30 mouse cellular contexts compared by ENCODE assay signal in genomic region chr2:58574167-58574566, GRCm38 (mm10). TPM values are rescaled to one million over a fixed set of nuclear protein-coding genes. Genes with fewer than 3 reads are reported as not detected.
DNase-seq lines count a peak whose midpoint lies in the region; ATAC-seq and TF ChIP-seq lines count a peak whose summit lies in the region.
"Had no signal": no experiment of that assay in that cellular context is flagged by ENCODE, and none has a peak within 500 bp of the region (broad histone marks: within the 10 kb centered on the region; RNA-seq: fewer than 3 reads in every experiment).

No protein-coding gene starts in this region.

- peak; percentile 50 for DNase-seq in adrenal gland, postnatal 10 days
- no peak for DNase-seq in adrenal gland, postnatal 4 days (ENCODE audit: low spot score in 2 of 2)
- no peak for DNase-seq in lung, postnatal 0 days (ENCODE audit: low spot score)
- DNase-seq in lung, postnatal 10 days = no peak
- DNase-seq: adrenal gland, postnatal 36 days; B cell, adult 2 months; cerebellum, adult 11 months; cerebellum, adult 2 months; cerebellum, adult 9-11 months; cerebellum, postnatal 25 days; embryo, embryonic 11 days; gastrocnemius, postnatal 25 days; heart, adult 2 months; heart, postnatal 10 days; heart, postnatal 36 days had no signal

- no peak overlapping the region for H3K9ac ChIP-seq in lung, postnatal 0 days (replicated peaks; ENCODE audit: low read depth)
- H3K9ac ChIP-seq in heart, embryonic 11.5 days (ENCODE audit: low read depth, low read length) = no peak overlapping the region
- H3K9ac ChIP-seq: embryonic facial prominence, embryonic 13.5 days; forebrain, embryonic 12.5 days; forebrain, embryonic 15.5 days; heart, embryonic 12.5 days; heart, embryonic 15.5 days; hindbrain, embryonic 13.5 days; intestine, embryonic 15.5 days had no signal

- TF ChIP-seq CTCF in lung, postnatal 0 days (IDR thresholded peaks at IDR 0.05) = no peak

- no peaks in the 10 kb centered on the region for H3K4me1 ChIP-seq in lung, postnatal 0 days (ENCODE audit: insufficient read depth, low read depth, low read length)
- peaks cover 1% of the 10 kb centered on the region for H3K4me1 ChIP-seq in heart, embryonic 11.5 days (ENCODE audit: control insufficient read depth, insufficient read depth, low read length)
- H3K4me1 ChIP-seq: embryonic facial prominence, embryonic 10.5 days; intestine, embryonic 15.5 days had no signal

- no peaks in the 10 kb centered on the region for H3K36me3 ChIP-seq in lung, postnatal 0 days (ENCODE audit: insufficient read depth, low read length)
- no peaks in the 10 kb centered on the region for H3K36me3 ChIP-seq in heart, embryonic 11.5 days (ENCODE audit: control insufficient read depth, insufficient read depth, low read length)
- H3K36me3 ChIP-seq: embryonic facial prominence, embryonic 10.5 days; embryonic facial prominence, embryonic 13.5 days; forebrain, embryonic 12.5 days; forebrain, embryonic 15.5 days; G1E; heart, embryonic 12.5 days; heart, embryonic 15.5 days; hindbrain, embryonic 10.5 days; hindbrain, embryonic 13.5 days; intestine, embryonic 15.5 days had no signal

- no peak overlapping the region for H3K4me3 ChIP-seq in lung, postnatal 0 days (ENCODE audit: low read depth, low read length)
- H3K4me3 ChIP-seq in heart, embryonic 11.5 days (ENCODE audit: low read depth, low read length) = no peak overlapping the region
- H3K4me3 ChIP-seq: embryonic facial prominence, embryonic 10.5 days; embryonic facial prominence, embryonic 13.5 days; erythroblast, embryonic 14.5 days; forebrain, embryonic 12.5 days; forebrain, embryonic 15.5 days; heart, adult 2 months; heart, embryonic 12.5 days; heart, embryonic 15.5 days; hindbrain, embryonic 10.5 days; hindbrain, embryonic 13.5 days; intestine, embryonic 15.5 days had no signal

- no peak for TF ChIP-seq EP300 in lung, postnatal 0 days (IDR thresholded peaks at IDR 0.05)

- peak; percentile 28; the same call in 1 of the 2 replicates for ATAC-seq in lung, postnatal 0 days
- ATAC-seq in granulocyte monocyte progenitor cell, adult 5-6 weeks (replicated peaks; ENCODE audit: poor library complexity, severe bottlenecking) = 0 out of 2 replicates have a peak, but pooled peaks have one; percentile 22
- no peak for ATAC-seq in heart, embryonic 11.5 days (replicated peaks; ENCODE audit: insufficient number of reproducible peaks, low FRiP score, low TSS enrichment)
- ATAC-seq: forebrain, embryonic 15.5 days; intestine, embryonic 15.5 days; Patski had no signal

- H3K27me3 ChIP-seq in lung, postnatal 0 days (replicated peaks; ENCODE audit: insufficient read depth, low read length) = no peaks in the 10 kb centered on the region
- no peaks in the 10 kb centered on the region for H3K27me3 ChIP-seq in heart, embryonic 11.5 days (ENCODE audit: control insufficient read depth, insufficient read depth, low read length)
- H3K27me3 ChIP-seq: CH12.LX; embryonic facial prominence, embryonic 13.5 days; forebrain, embryonic 12.5 days; forebrain, embryonic 15.5 days; heart, embryonic 12.5 days; heart, embryonic 15.5 days; hindbrain, embryonic 13.5 days; intestine, embryonic 15.5 days; Patski had no signal

- H3K27ac ChIP-seq in lung, postnatal 0 days (ENCODE audit: low read length) = no peak overlapping the region
- H3K27ac ChIP-seq in heart, embryonic 11.5 days (ENCODE audit: low read depth, low read length) = no peak overlapping the region
- H3K27ac ChIP-seq: embryonic facial prominence, embryonic 10.5 days; embryonic facial prominence, embryonic 13.5 days; forebrain, embryonic 12.5 days; forebrain, embryonic 15.5 days; heart, adult 2 months; heart, embryonic 15.5 days; hindbrain, embryonic 10.5 days; hindbrain, embryonic 13.5 days; intestine, embryonic 15.5 days had no signal

- H3K9me3 ChIP-seq in lung, postnatal 0 days (ENCODE audit: low read length) = no peaks in the 10 kb centered on the region
- no peaks in the 10 kb centered on the region for H3K9me3 ChIP-seq in heart, embryonic 11.5 days (replicated peaks; ENCODE audit: control insufficient read depth, low read length)
- H3K9me3 ChIP-seq: embryonic facial prominence, embryonic 10.5 days; embryonic facial prominence, embryonic 13.5 days; forebrain, embryonic 12.5 days; forebrain, embryonic 15.5 days; heart, embryonic 12.5 days; heart, embryonic 15.5 days; hindbrain, embryonic 10.5 days; hindbrain, embryonic 13.5 days; intestine, embryonic 15.5 days had no signal

- 58% methylated on average over 2 of the region's 2 CpGs for WGBS in lung, postnatal 0 days
- 87% methylated on average over 2 of the region's 2 CpGs for WGBS in heart, embryonic 11.5 days (ENCODE audit: insufficient replicate concordance)

- no peak overlapping the region for H3K4me2 ChIP-seq in lung, postnatal 0 days (replicated peaks; ENCODE audit: low read depth, low read length)
- no peak overlapping the region for H3K4me2 ChIP-seq in heart, embryonic 11.5 days
- H3K4me2 ChIP-seq: embryonic facial prominence, embryonic 13.5 days; forebrain, embryonic 12.5 days; forebrain, embryonic 15.5 days; heart, embryonic 12.5 days; heart, embryonic 15.5 days; hindbrain, embryonic 13.5 days; intestine, embryonic 15.5 days had no signal

RNA-seq across cellular contexts. Expression of gene Upp2, which starts 7.1 kb away (rescaled TPM):
- 10 to 100 TPM; 11.3 to 21.1 TPM for total RNA-seq in adrenal gland, postnatal 10 days (2021)
- total RNA-seq in adrenal gland, postnatal 4 days (2021) = 10 to 100 TPM in 1 of 2 experiments, 1 to 10 TPM in 1; 8.8 to 11.8 TPM
- polyA plus RNA-seq in lung, postnatal 0 days (2015; fragmentation: Nextera tagmentation; extraction: Ambion mirVana) = 6.4 and 10.4 TPM in 2 replicates
- total RNA-seq in granulocyte monocyte progenitor cell, adult 5-6 weeks (2014; fragmentation: Nextera tagmentation) = 0.09 TPM in 1 of 2 replicates, not detected in the other
- total RNA-seq in granulocyte monocyte progenitor cell, adult 5-6 weeks (2017) = not detected in 2 replicates
- 8.4 and 8.6 TPM in 2 replicates for polyA plus RNA-seq in heart, embryonic 11.5 days (2014; fragmentation: Nextera tagmentation; extraction: Ambion mirVana)
- total RNA-seq: CH12.LX had no signal
- polyA plus RNA-seq: erythroblast, embryonic 14.5 days; G1E had no signal

RNA-seq across cellular contexts. Expression of gene Acvr1, which starts 7.2 kb away (rescaled TPM):
- 10 to 100 TPM; 36.2 to 46.4 TPM for total RNA-seq in adrenal gland, postnatal 10 days (2021)
- 10 to 100 TPM; 57.6 to 63.7 TPM for total RNA-seq in adrenal gland, postnatal 4 days (2021)
- polyA plus RNA-seq in lung, postnatal 0 days (2015; fragmentation: Nextera tagmentation; extraction: Ambion mirVana) = 5.8 and 6.0 TPM in 2 replicates
- total RNA-seq in granulocyte monocyte progenitor cell, adult 5-6 weeks (2014; fragmentation: Nextera tagmentation) = 2.9 and 3.9 TPM in 2 replicates
- 0.78 and 0.88 TPM in 2 replicates for total RNA-seq in granulocyte monocyte progenitor cell, adult 5-6 weeks (2017)
- polyA plus RNA-seq in heart, embryonic 11.5 days (2014; fragmentation: Nextera tagmentation; extraction: Ambion mirVana) = 11.8 and 12.9 TPM in 2 replicates
- total RNA-seq: CH12.LX had no signal
- polyA plus RNA-seq: erythroblast, embryonic 14.5 days; G1E had no signal

Comparison
In these comparisons a context has a peak if more than half of its experiments do, and no peak if none do; other contexts are left out.
1. RNA of gene Upp2, which starts 7.1 kb away (total RNA-seq): 11.3 to 21.1 TPM in adrenal gland, postnatal 10 days and 8.8 to 11.8 TPM in adrenal gland, postnatal 4 days; 0.09 TPM in granulocyte monocyte progenitor cell, adult 5-6 weeks; every median in the first group is over 4 times any median in the second.
2. RNA of gene Acvr1, which starts 7.2 kb away (total RNA-seq): 57.6 to 63.7 TPM in adrenal gland, postnatal 4 days and 36.2 to 46.4 TPM in adrenal gland, postnatal 10 days; 0.78 to 3.9 TPM in granulocyte monocyte progenitor cell, adult 5-6 weeks; every median in the first group is over 4 times any median in the second.